Mouse (Mus musculus): Measurements from ENCODE around the gene Fam214a.

DNA sequence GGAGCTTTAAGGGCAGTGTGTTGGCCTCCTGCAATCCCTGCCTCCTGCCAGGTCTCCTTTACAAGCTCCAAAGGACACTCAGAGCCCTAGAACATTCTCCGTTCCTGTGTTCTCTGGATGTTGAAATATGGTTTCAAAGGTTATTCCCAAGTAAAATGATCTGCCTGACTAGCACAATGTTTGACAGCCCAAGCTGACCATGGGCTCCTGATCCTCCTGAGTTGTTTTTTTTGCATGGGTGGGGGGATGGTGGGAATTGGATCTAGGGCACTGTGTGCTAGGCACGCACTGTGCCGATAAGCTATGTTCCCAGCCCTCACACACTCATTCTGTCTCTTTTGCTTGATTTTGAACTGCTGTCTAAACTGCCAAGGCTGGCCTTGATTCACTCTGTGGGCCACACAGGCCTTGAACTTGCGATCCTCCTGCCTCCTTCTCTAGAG is 22.7 kb upstream of the Fam214a start:
- TF ChIP-seq CTCF (IDR thresholded peaks at IDR 0.05; ENCODE audit: low read depth, low read length) (no peak), POLR2A (IDR thresholded peaks at IDR 0.05; ENCODE audit: borderline replicate concordance, low read depth, low read length) (no peak)

Data from bone marrow macrophage, adult 2 months (primary cell).